ENCODE assay signal across 12 mouse cellular contexts in genomic region chr6:52202362-52203120, GRCm38 (mm10). TPM values are rescaled to one million over a fixed set of nuclear protein-coding genes. Genes with fewer than 3 reads are reported as not detected.
DNase-seq lines count a peak whose midpoint lies in the region; ATAC-seq and TF ChIP-seq lines count a peak whose summit lies in the region.
"Had no signal": no experiment of that assay in that cellular context is flagged by ENCODE, and none has a peak within 500 bp of the region (broad histone marks: within the 10 kb centered on the region; RNA-seq: fewer than 3 reads in every experiment).

No protein-coding gene starts in this region.

- peak overlapping the region; percentile 44; the same call in 1 of the 2 replicates for H3K9ac ChIP-seq in hindbrain, postnatal 0 days (replicated peaks; ENCODE audit: low read length)
- no peak overlapping the region; the same call in 1 of the 2 replicates for H3K9ac ChIP-seq in liver, embryonic 13.5 days
- H3K9ac ChIP-seq: forebrain, postnatal 0 days had no signal

- H3K27ac ChIP-seq in hindbrain, postnatal 0 days: no peak overlapping the region
- no peak overlapping the region for H3K27ac ChIP-seq in liver, embryonic 13.5 days
- H3K27ac ChIP-seq: left cerebral cortex, adult 2 months had no signal

- H3K4me2 ChIP-seq in hindbrain, postnatal 0 days (ENCODE audit: low read depth, low read length): peak overlapping the region; percentile 52
- peak overlapping the region; percentile 63 for H3K4me2 ChIP-seq in liver, embryonic 13.5 days

- TF ChIP-seq CTCF in E14TG2a.4 (conservative IDR thresholded peaks at IDR 0.05; ENCODE audit: low read length): no peak
- TF ChIP-seq CTCF in hindbrain, postnatal 0 days (IDR thresholded peaks at IDR 0.05; ENCODE audit: low read depth): no peak

- H3K4me1 ChIP-seq in E14TG2a.4 (replicated peaks; ENCODE audit: low read depth, low read length): peaks cover 46% of the 10 kb centered on the region
- no peaks in the 10 kb centered on the region for H3K4me1 ChIP-seq in hindbrain, postnatal 0 days (ENCODE audit: insufficient read depth, low read length)
- peaks cover 8% of the 10 kb centered on the region; the same call in 1 of the 2 replicates for H3K4me1 ChIP-seq in liver, embryonic 13.5 days (replicated peaks)

- peak overlapping the region; percentile 78 for H3K4me3 ChIP-seq in E14TG2a.4 (replicated peaks; ENCODE audit: low read length)
- peak overlapping the region; percentile 41 for H3K4me3 ChIP-seq in hindbrain, postnatal 0 days (ENCODE audit: low read length)
- H3K4me3 ChIP-seq in liver, embryonic 13.5 days (replicated peaks): peak overlapping the region; percentile 53
- H3K4me3 ChIP-seq: left cerebral cortex, adult 2 months; myocyte had no signal

- 5% methylated on average over 22 of the region's 22 CpGs for WGBS in hindbrain, postnatal 0 days
- 17% methylated on average over 22 of the region's 22 CpGs for WGBS in liver, embryonic 13.5 days (ENCODE audit: insufficient replicate concordance)

- no peaks in the 10 kb centered on the region for H3K9me3 ChIP-seq in E14TG2a.4 (ENCODE audit: low read length)
- H3K9me3 ChIP-seq in hindbrain, postnatal 0 days (ENCODE audit: low read length): no peaks in the 10 kb centered on the region
- H3K9me3 ChIP-seq in liver, embryonic 13.5 days (replicated peaks): no peaks in the 10 kb centered on the region

- H3K27me3 ChIP-seq in E14TG2a.4 (ENCODE audit: insufficient read depth, low read length): peaks cover 100% of the 10 kb centered on the region
- peaks cover 89% of the 10 kb centered on the region for H3K27me3 ChIP-seq in hindbrain, postnatal 0 days (ENCODE audit: insufficient read depth, low read length)
- peaks cover 100% of the 10 kb centered on the region for H3K27me3 ChIP-seq in liver, embryonic 13.5 days

- H3K36me3 ChIP-seq in E14TG2a.4 (ENCODE audit: insufficient read depth, low read length): no peaks in the 10 kb centered on the region
- H3K36me3 ChIP-seq in hindbrain, postnatal 0 days (ENCODE audit: insufficient read depth, low read length): no peaks in the 10 kb centered on the region
- H3K36me3 ChIP-seq in liver, embryonic 13.5 days: no peaks in the 10 kb centered on the region

- no peak for ATAC-seq in hindbrain, postnatal 0 days
- no peak for ATAC-seq in liver, embryonic 13.5 days (ENCODE audit: low read depth)
- no peak for ATAC-seq in granulocyte monocyte progenitor cell, adult 5-6 weeks (replicated peaks; ENCODE audit: poor library complexity, severe bottlenecking)
- ATAC-seq: forebrain, postnatal 0 days had no signal

- DNase-seq in adrenal gland, postnatal 10 days: peak; percentile 32
- DNase-seq in adrenal gland, adult 2 months: no peak
- no peak for DNase-seq in hindbrain, postnatal 0 days (ENCODE audit: low spot score)
- DNase-seq in liver, embryonic 13.5 days: no peak
- DNase-seq in retina, postnatal 1 day: no peak
- no peak for DNase-seq in right cerebral cortex, postnatal 36 days (ENCODE audit: low spot score in 2 of 2)
- DNase-seq: cerebellum, adult 2 months; forebrain, postnatal 0 days had no signal

RNA-seq across cellular contexts. Expression of gene Hoxa5, which starts 1.8 kb away (rescaled TPM):
- total RNA-seq in adrenal gland, postnatal 10 days (2021): 10 to 100 TPM; 28.0 to 28.2 TPM
- total RNA-seq in adrenal gland, adult 2 months (2021): 10 to 100 TPM; 13.6 to 22.8 TPM
- 12.9 and 16.3 TPM in 2 replicates for polyA plus RNA-seq in adrenal gland, adult 2 months (2012; rRNA removed)
- total RNA-seq in hindbrain, postnatal 0 days (2014; rRNA removed): 99.2 and 108 TPM in 2 replicates
- 81.7 and 89.4 TPM in 2 replicates for polyA plus RNA-seq in hindbrain, postnatal 0 days (2015; fragmentation: Nextera tagmentation; extraction: Ambion mirVana)
- 0.83 and 1.2 TPM in 2 replicates for polyA plus RNA-seq in liver, embryonic 13.5 days (2015; fragmentation: Nextera tagmentation; extraction: Ambion mirVana)
- 2.3 and 2.8 TPM in 2 replicates for total RNA-seq in granulocyte monocyte progenitor cell, adult 5-6 weeks (2014; fragmentation: Nextera tagmentation)
- total RNA-seq in granulocyte monocyte progenitor cell, adult 5-6 weeks (2017): 0.36 and 0.43 TPM in 2 replicates
- total RNA-seq: forebrain, postnatal 0 days; left cerebral cortex, adult 2 months had no signal
- polyA plus RNA-seq: forebrain, postnatal 0 days had no signal

RNA-seq across cellular contexts. Expression of gene Hoxa6, which starts 6.0 kb away (rescaled TPM):
- 1 to 10 TPM; 4.8 to 8.6 TPM for total RNA-seq in adrenal gland, postnatal 10 days (2021)
- 1 to 10 TPM; 1.9 to 4.5 TPM for total RNA-seq in adrenal gland, adult 2 months (2021)
- polyA plus RNA-seq in adrenal gland, adult 2 months (2012; rRNA removed): 3.6 and 3.8 TPM in 2 replicates
- total RNA-seq in hindbrain, postnatal 0 days (2014; rRNA removed): 12.3 and 25.8 TPM in 2 replicates
- 6.0 and 7.7 TPM in 2 replicates for polyA plus RNA-seq in hindbrain, postnatal 0 days (2015; fragmentation: Nextera tagmentation; extraction: Ambion mirVana)
- polyA plus RNA-seq in liver, embryonic 13.5 days (2015; fragmentation: Nextera tagmentation; extraction: Ambion mirVana): not detected in 2 replicates
- total RNA-seq in granulocyte monocyte progenitor cell, adult 5-6 weeks (2014; fragmentation: Nextera tagmentation): 1.3 TPM in 1 of 2 replicates, not detected in the other
- total RNA-seq in granulocyte monocyte progenitor cell, adult 5-6 weeks (2017): 0.41 TPM in 1 of 2 replicates, not detected in the other
- total RNA-seq: forebrain, postnatal 0 days; left cerebral cortex, adult 2 months had no signal
- polyA plus RNA-seq: forebrain, postnatal 0 days had no signal

RNA-seq across cellular contexts. Expression of gene Hoxa3, which starts 10.6 kb away (rescaled TPM):
- total RNA-seq in adrenal gland, postnatal 10 days (2021): 10 to 100 TPM in 1 of 2 experiments, 1 to 10 TPM in 1; 5.9 to 13.5 TPM
- total RNA-seq in adrenal gland, adult 2 months (2021): 1 to 10 TPM; 2.7 to 5.4 TPM
- polyA plus RNA-seq in adrenal gland, adult 2 months (2012; rRNA removed): 6.8 and 8.1 TPM in 2 replicates
- total RNA-seq in hindbrain, postnatal 0 days (2014; rRNA removed): 8.7 and 9.8 TPM in 2 replicates
- 7.9 and 8.8 TPM in 2 replicates for polyA plus RNA-seq in hindbrain, postnatal 0 days (2015; fragmentation: Nextera tagmentation; extraction: Ambion mirVana)
- polyA plus RNA-seq in liver, embryonic 13.5 days (2015; fragmentation: Nextera tagmentation; extraction: Ambion mirVana): 0.24 and 0.43 TPM in 2 replicates
- 1.7 and 3.1 TPM in 2 replicates for total RNA-seq in granulocyte monocyte progenitor cell, adult 5-6 weeks (2014; fragmentation: Nextera tagmentation)
- 0.34 TPM in 1 of 2 replicates, not detected in the other for total RNA-seq in granulocyte monocyte progenitor cell, adult 5-6 weeks (2017)
- total RNA-seq: forebrain, postnatal 0 days; left cerebral cortex, adult 2 months had no signal
- polyA plus RNA-seq: forebrain, postnatal 0 days had no signal

RNA-seq across cellular contexts. Expression of gene Gm28308, which starts 10.6 kb away (rescaled TPM):
- 1 to 10 TPM in 1 of 2 experiments, under 1 TPM in 1; 0.91 to 1.5 TPM for total RNA-seq in adrenal gland, postnatal 10 days (2021)
- 1 to 10 TPM in 1 of 2 experiments, not detected in 1; 1.0 TPM for total RNA-seq in adrenal gland, adult 2 months (2021)
- polyA plus RNA-seq in adrenal gland, adult 2 months (2012; rRNA removed): 1.9 and 2.5 TPM in 2 replicates
- 0.83 and 2.2 TPM in 2 replicates for total RNA-seq in hindbrain, postnatal 0 days (2014; rRNA removed)
- not detected in 2 replicates for polyA plus RNA-seq in hindbrain, postnatal 0 days (2015; fragmentation: Nextera tagmentation; extraction: Ambion mirVana)
- polyA plus RNA-seq in liver, embryonic 13.5 days (2015; fragmentation: Nextera tagmentation; extraction: Ambion mirVana): not detected in 2 replicates
- total RNA-seq in granulocyte monocyte progenitor cell, adult 5-6 weeks (2014; fragmentation: Nextera tagmentation): not detected in 2 replicates
- not detected in 2 replicates for total RNA-seq in granulocyte monocyte progenitor cell, adult 5-6 weeks (2017)
- total RNA-seq: forebrain, postnatal 0 days; left cerebral cortex, adult 2 months had no signal
- polyA plus RNA-seq: cerebellum, adult 2 months; forebrain, postnatal 0 days had no signal

RNA-seq across cellular contexts. Expression of gene Hoxa4, which starts 11.0 kb away (rescaled TPM):
- 10 to 100 TPM in 1 of 2 experiments, 1 to 10 TPM in 1; 8.0 to 11.4 TPM for total RNA-seq in adrenal gland, postnatal 10 days (2021)
- 1 to 10 TPM; 2.2 to 6.3 TPM for total RNA-seq in adrenal gland, adult 2 months (2021)
- polyA plus RNA-seq in adrenal gland, adult 2 months (2012; rRNA removed): 0.99 and 4.0 TPM in 2 replicates
- 4.8 and 7.3 TPM in 2 replicates for total RNA-seq in hindbrain, postnatal 0 days (2014; rRNA removed)
- 10.5 and 12.0 TPM in 2 replicates for polyA plus RNA-seq in hindbrain, postnatal 0 days (2015; fragmentation: Nextera tagmentation; extraction: Ambion mirVana)
- 0.17 and 0.30 TPM in 2 replicates for polyA plus RNA-seq in liver, embryonic 13.5 days (2015; fragmentation: Nextera tagmentation; extraction: Ambion mirVana)
- total RNA-seq in granulocyte monocyte progenitor cell, adult 5-6 weeks (2014; fragmentation: Nextera tagmentation): 0.15 and 1.5 TPM in 2 replicates
- 0.17 and 0.41 TPM in 2 replicates for total RNA-seq in granulocyte monocyte progenitor cell, adult 5-6 weeks (2017)
- total RNA-seq: forebrain, postnatal 0 days; left cerebral cortex, adult 2 months had no signal
- polyA plus RNA-seq: forebrain, postnatal 0 days had no signal
